Mouse (Mus musculus) thymus, adult 2 months (tissue): ENCODE results near the gene Prr5.

ENCODE experiments used
- CTCF ChIP-seq: fragments of 200-500 bp; IDR thresholded peaks from 2 replicates; pipeline ENCODE4 v1.5.1; 2012; ENCODE audit warnings: mild to moderate bottlenecking, control low read depth, low read length, moderate library complexity, borderline replicate concordance; ENCODE audit not compliant: control insufficient read depth, poor library complexity, insufficient read depth; ENCODE audit errors: extremely low read depth
- POLR2A ChIP-seq: fragments of 200-500 bp; IDR thresholded peaks from 2 replicates; pipeline ENCODE4 v1.6.1; 2012; ENCODE audit warnings: mild to moderate bottlenecking, low read length, control low read depth, moderate library complexity; ENCODE audit not compliant: control insufficient read depth, poor library complexity, insufficient read depth; ENCODE audit errors: extremely low read depth

- TF ChIP-seq CTCF (no peak), POLR2A (no peak)
Observed at GRCm38 (mm10) chr15:84638405-84638804, 31.0 kb upstream of the Prr5 start.
